Mouse (Mus musculus) ES-E14 (cell line): ENCODE data around the gene 1700037C18Rik. TPM values are rescaled to one million over a fixed set of nuclear protein-coding genes. Genes with fewer than 3 reads are reported as not detected.
A peak's percentile ranks its signal among the peaks of the same experiment; 100 is the strongest.

Experiments
- DNase-seq: peaks from one replicate; pipeline ENCODE4 v3.0.0-alpha.2; 2013; ENCODE audit warnings: low read depth, low spot score
- H3K27ac ChIP-seq: 2 replicates; pipeline ENCODE4 v1.5.1; 2012; ENCODE audit warnings: low read depth, mild to moderate bottlenecking, low read length, moderate library complexity, mixed read lengths; ENCODE audit not compliant: poor library complexity, insufficient read depth, severe bottlenecking
- H3K36me3 ChIP-seq: 2 replicates; pipeline ENCODE4 v1.6.1; 2012; ENCODE audit warnings: mild to moderate bottlenecking, low read length, moderate library complexity, mixed read lengths; ENCODE audit not compliant: control insufficient read depth, poor library complexity, insufficient read depth, severe bottlenecking
- H3K4me1 ChIP-seq, 2 experiments: fragments of 150-350 bp in 1 of 2; sonication (generic) in 1 of 2; 2 replicates each; pipeline ENCODE4 v1.6.1; 2012; ENCODE audit warnings: low read length in 2 of 2, mild to moderate bottlenecking in 1 of 2, mixed read lengths in 1 of 2; ENCODE audit not compliant: control insufficient read depth in 2 of 2, insufficient read depth in 2 of 2, poor library complexity in 1 of 2
- H3K4me3 ChIP-seq, 2 experiments: fragments of 150-350 bp in 1 of 2; sonication (generic) in 1 of 2; 2 replicates each; pipeline ENCODE4 v1.5.1; 2012; ENCODE audit warnings: low read length in 2 of 2, low read depth in 1 of 2, mild to moderate bottlenecking in 1 of 2, mixed read lengths in 1 of 2; ENCODE audit not compliant: insufficient read depth in 1 of 2, poor library complexity in 1 of 2, severe bottlenecking in 1 of 2
- H3K9ac ChIP-seq: 2 replicates; pipeline ENCODE4 v1.6.1; 2012; ENCODE audit warnings: low read depth, mild to moderate bottlenecking, low read length, mixed read lengths; ENCODE audit not compliant: poor library complexity, insufficient read depth, severe bottlenecking
- H3K9me3 ChIP-seq: fragments of 150-350 bp; sonication (generic); 2 replicates; pipeline ENCODE4 v1.6.1; 2012; ENCODE audit warnings: low read depth, mild to moderate bottlenecking, low read length; ENCODE audit not compliant: control insufficient read depth, insufficient read depth
- CHD2 ChIP-seq: IDR thresholded peaks from 2 replicates; pipeline ENCODE4 v1.6.1; 2014; ENCODE audit warnings: mild to moderate bottlenecking, low read depth, low read length, inconsistent platforms
- HCFC1 ChIP-seq: IDR thresholded peaks from 2 replicates; pipeline ENCODE4 v1.6.1; 2012; ENCODE audit warnings: low read length, inconsistent platforms, borderline replicate concordance; ENCODE audit not compliant: insufficient read depth
- MAFK ChIP-seq: IDR thresholded peaks from 2 replicates; pipeline ENCODE4 v1.6.1; 2014; ENCODE audit warnings: mild to moderate bottlenecking, low read depth, low read length, inconsistent platforms; ENCODE audit not compliant: insufficient read depth
- ZC3H11A ChIP-seq: IDR thresholded peaks from 2 replicates; pipeline ENCODE4 v1.6.1; 2012; ENCODE audit warnings: low read depth, mild to moderate bottlenecking, inconsistent platforms, low read length, borderline replicate concordance
- ZNF384 ChIP-seq: IDR thresholded peaks from 2 replicates; pipeline ENCODE4 v1.6.1; 2012; ENCODE audit warnings: low read depth, low read length, inconsistent platforms
- in situ Hi-C, 2 experiments: fragments of 600-800 bp; cut with MboI; formaldehyde crosslinking; loops; one replicate each; pipeline ENCODE4 v1.15.1; 2025; ENCODE audit warnings: low sequenced_read_pairs in 2 of 2, inconsistent platforms in 1 of 2; ENCODE audit not compliant: unreplicated experiment in 2 of 2
- total RNA-seq: library from RNA; depleted of rRNA; stranded (reverse); fragments of 300-350 nt; gene quantifications from 2 replicates; pipeline ENCODE4 v1.2.3, GENCODE M21; 2012; rRNA removed

1700037C18Rik gene
- total RNA-seq, 1 experiment, result 1.7 TPM

DNA sequence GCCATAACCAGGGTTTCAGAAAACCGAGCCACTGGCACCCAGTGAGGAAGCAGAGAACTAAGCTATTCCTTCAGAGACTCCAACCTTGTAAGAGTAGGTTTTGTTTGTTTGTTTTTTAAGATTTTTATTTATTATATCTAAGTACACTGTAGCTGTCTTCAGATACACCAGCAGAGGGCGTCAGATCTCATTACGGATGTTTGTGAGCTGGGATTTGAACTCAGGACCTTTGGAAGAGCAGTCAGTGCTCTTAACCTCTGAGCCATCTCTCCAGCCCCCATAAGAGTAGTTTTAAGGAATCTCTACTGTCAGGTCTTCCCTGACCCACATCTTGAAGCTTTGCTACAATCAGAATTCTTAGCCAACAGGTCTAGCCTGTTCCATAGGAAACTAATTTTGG is 60.1 kb downstream of the 1700037C18Rik start:
- Histone ChIP-seq H3K9ac (no peak overlapping the region), H3K36me3 (no peaks in the 10 kb centered on the region), H3K27ac (no peak overlapping the region), H3K9me3 (no peaks in the 10 kb centered on the region), H3K4me1 (peaks cover 2 to 15% of the 10 kb centered on the region in 2 experiments; a peak in 3 of 4 replicates), H3K4me3 (no peak overlapping the region)
- TF ChIP-seq MAFK (no peak), ZC3H11A (no peak)
- DNase-seq, result no peak
- in situ Hi-C loops, result no loop called here

DNA sequence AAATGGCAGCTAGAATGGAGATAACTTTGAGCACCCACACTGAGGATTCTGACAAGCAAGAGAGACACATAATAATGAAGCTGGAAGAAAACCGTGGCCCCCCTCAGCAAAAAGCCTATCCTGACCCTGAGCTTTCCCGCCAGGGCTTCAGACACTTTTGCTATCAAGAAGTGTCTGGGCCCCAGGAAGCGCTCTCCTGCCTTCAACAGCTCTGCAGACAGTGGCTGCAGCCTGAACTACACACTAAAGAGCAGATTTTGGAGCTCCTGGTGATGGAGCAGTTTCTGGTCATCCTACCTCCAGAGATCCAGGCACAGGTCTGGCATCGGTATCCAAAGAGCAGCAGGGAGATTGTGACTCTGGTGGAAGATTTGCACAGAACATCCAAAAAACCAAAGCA is 60.6 kb downstream of the 1700037C18Rik start:
- no peak overlapping the region for H3K9ac ChIP-seq
- H3K4me1 ChIP-seq, result peaks cover 2 to 20% of the 10 kb centered on the region in 2 experiments; a peak in 3 of 4 replicates
- peak overlapping the region in 1 of 2 experiments; percentile 97; a peak in 2 of 4 replicates for H3K4me3 ChIP-seq
- TF ChIP-seq ZC3H11A, result no peak
- H3K36me3 ChIP-seq, result no peaks in the 10 kb centered on the region
- H3K9me3 ChIP-seq, result no peaks in the 10 kb centered on the region
- DNase-seq, result no peak
- no peak overlapping the region for H3K27ac ChIP-seq
- in situ Hi-C loops, result no loop called here

DNA sequence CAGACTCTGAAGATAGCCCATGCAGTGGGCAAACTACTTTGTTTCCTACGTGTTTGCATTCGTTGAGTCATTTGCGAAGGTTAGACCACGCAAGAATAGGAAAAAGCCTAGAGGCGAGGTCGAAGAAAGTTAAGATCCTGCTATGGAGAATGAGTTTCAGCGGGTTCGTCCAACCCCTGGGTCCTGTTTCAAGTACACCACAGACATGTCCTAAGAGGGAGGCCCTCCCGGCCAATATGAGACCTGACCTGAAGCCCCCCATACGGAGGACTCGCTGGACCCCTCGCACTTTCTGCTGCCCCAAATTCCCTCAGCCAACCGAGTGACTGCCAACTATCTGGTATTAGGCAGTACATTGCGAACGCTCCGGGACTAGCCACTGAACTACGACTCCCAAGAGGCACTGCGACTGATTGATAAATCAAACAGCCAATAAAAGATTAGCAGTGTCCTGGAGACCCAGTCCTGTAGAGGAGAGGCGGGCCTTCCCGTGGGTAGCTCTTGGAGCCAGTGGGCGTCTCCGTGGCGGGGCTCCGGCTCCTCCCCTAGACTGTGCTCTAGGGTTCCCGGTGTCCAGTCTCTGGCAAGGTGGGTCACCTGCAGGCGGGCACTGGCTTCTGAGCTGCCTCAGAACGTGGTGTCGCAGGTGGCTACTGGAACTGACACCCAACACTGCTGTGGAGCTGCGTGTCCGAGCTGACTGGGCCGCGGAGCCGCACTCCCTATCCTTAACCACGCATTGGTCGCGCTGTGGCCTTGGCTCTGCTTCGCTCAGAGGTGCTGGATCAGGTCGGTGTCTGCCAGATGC is 61.6 kb downstream of the 1700037C18Rik start, which contains the start of gene Zfp174:
Gene Zfp174 (plus strand): TSS at position 558 of the 808 bp plus-strand sequence.
- Histone ChIP-seq H3K27ac (no peak within 1 kb of the TSS), H3K4me1 (peaks cover 2 to 20% of the 10 kb centered on the region in 2 experiments; a peak in 3 of 4 replicates), H3K4me3 (peak within 1 kb of the TSS; percentile 72 to 97), H3K9me3 (no peaks in the 10 kb centered on the region), H3K36me3 (no peaks in the 10 kb centered on the region), H3K9ac (peak within 1 kb of the TSS; percentile 72)
- peak; percentile 95 for TF ChIP-seq HCFC1
- TF ChIP-seq ZNF384, result no peak
- TF ChIP-seq CHD2, result peak; percentile 83
- in situ Hi-C loops, result no loop called here
- peak; percentile 92 for DNase-seq

Other genes starting within 250 kb of the 1700037C18Rik start
- not detected in 2 replicates for gene Mefv, start 190.6 kb downstream of the 1700037C18Rik start, total RNA-seq
- gene Zfp263, start 164.6 kb downstream of the 1700037C18Rik start, total RNA-seq, result 25.4 and 27.5 TPM in 2 replicates
- not detected in 2 replicates for gene Olfr15, start 77.8 kb downstream of the 1700037C18Rik start, total RNA-seq
- 0.85 and 1.0 TPM in 2 replicates for gene Zfp174, start 61.4 kb downstream of the 1700037C18Rik start, total RNA-seq
- gene Naa60, start 36.3 kb downstream of the 1700037C18Rik start, total RNA-seq, result 16.8 and 17.4 TPM in 2 replicates
- gene Zfp597, start 24.1 kb downstream of the 1700037C18Rik start, total RNA-seq, result 8.7 and 10.7 TPM in 2 replicates
- 1.1 TPM in 1 of 2 replicates, not detected in the other for gene Gm20695, start 24.0 kb downstream of the 1700037C18Rik start, total RNA-seq
- 10.3 and 12.6 TPM in 2 replicates for gene Cluap1, start 112 bp upstream of the 1700037C18Rik start, total RNA-seq
- 2.1 and 2.3 TPM in 2 replicates for gene Nlrc3, start 67.9 kb upstream of the 1700037C18Rik start, total RNA-seq
- 36.9 and 40.5 TPM in 2 replicates for gene Slx4, start 95.1 kb upstream of the 1700037C18Rik start, total RNA-seq
- gene Dnase1, start 128.3 kb upstream of the 1700037C18Rik start, total RNA-seq, result 1.0 and 1.1 TPM in 2 replicates
- gene Trap1, start 169.1 kb upstream of the 1700037C18Rik start, total RNA-seq, result 157 and 174 TPM in 2 replicates